Mouse (Mus musculus) lung, adult 2 months (tissue): ENCODE measurements around the gene Cir1.

Source experiments
- CTCF ChIP-seq: fragments of 200-500 bp; IDR thresholded peaks from 2 replicates; pipeline ENCODE4 v1.5.1; 2011; ENCODE audit warnings: mild to moderate bottlenecking, low read length, control low read depth; ENCODE audit not compliant: insufficient read depth
- POLR2A ChIP-seq: fragments of 200-500 bp; IDR thresholded peaks from 2 replicates; pipeline ENCODE4 v1.6.1; 2011; ENCODE audit warnings: low read depth, mild to moderate bottlenecking, control low read depth, low read length, borderline replicate concordance; ENCODE audit errors: extremely low read depth

GRCm38 (mm10) chr2:73264611-73265195 is 47.8 kb downstream of the Cir1 start:
- no peak for TF ChIP-seq CTCF
- TF ChIP-seq POLR2A, result no peak
